Mouse (Mus musculus): ENCODE data around the gene Rarg. TPM values are rescaled to one million over a fixed set of nuclear protein-coding genes. Genes with fewer than 3 reads are reported as not detected.

The Rarg gene
- polyA plus RNA-seq, 1 experiment, result 91.2 TPM

GRCm38 (mm10) chr15:102224992-102225617, 32.2 kb downstream of the Rarg start:
- Histone ChIP-seq H3K4me1 (ENCODE audit: control insufficient read depth, insufficient read depth, low read length) (peaks cover 4% of the 10 kb centered on the region; the same call in 1 of the 2 replicates), H3K4me3 (ENCODE audit: insufficient read depth, low read length) (peak overlapping the region; percentile 34), H3K27ac (ENCODE audit: insufficient read depth, low read length) (no peak overlapping the region)
- TF ChIP-seq POLR2A (IDR thresholded peaks at IDR 0.05; ENCODE audit: low read depth, low read length) (no peak), CTCF (IDR thresholded peaks at IDR 0.05; ENCODE audit: borderline replicate concordance, insufficient read depth, low read length) (no peak)

GRCm38 (mm10) chr15:102224186-102224991, 32.9 kb downstream of the Rarg start:
- TF ChIP-seq CTCF (IDR thresholded peaks at IDR 0.05; ENCODE audit: borderline replicate concordance, insufficient read depth, low read length) (peak; percentile 68), POLR2A (IDR thresholded peaks at IDR 0.05; ENCODE audit: low read depth, low read length) (no peak)
- H3K4me1 ChIP-seq (ENCODE audit: control insufficient read depth, insufficient read depth, low read length), result peaks cover 4% of the 10 kb centered on the region; the same call in 1 of the 2 replicates
- peak overlapping the region; percentile 34 for H3K4me3 ChIP-seq (ENCODE audit: insufficient read depth, low read length)
- H3K27ac ChIP-seq (ENCODE audit: insufficient read depth, low read length), result no peak overlapping the region

GRCm38 (mm10) chr15:102222386-102222785, 34.9 kb downstream of the Rarg start:
- H3K4me3 ChIP-seq (ENCODE audit: insufficient read depth, low read length), result no peak overlapping the region
- no peak overlapping the region for H3K27ac ChIP-seq (ENCODE audit: insufficient read depth, low read length)
- no peak for TF ChIP-seq CTCF (IDR thresholded peaks at IDR 0.05; ENCODE audit: borderline replicate concordance, insufficient read depth, low read length)
- TF ChIP-seq POLR2A (IDR thresholded peaks at IDR 0.05; ENCODE audit: low read depth, low read length), result no peak
- H3K4me1 ChIP-seq (ENCODE audit: control insufficient read depth, insufficient read depth, low read length), result peaks cover 4% of the 10 kb centered on the region; the same call in 1 of the 2 replicates

- Histone ChIP-seq H3K4me1 (ENCODE audit: control insufficient read depth, insufficient read depth, low read length) (no peaks in the 10 kb centered on the region), H3K27ac (ENCODE audit: insufficient read depth, low read length) (no peak overlapping the region), H3K4me3 (ENCODE audit: insufficient read depth, low read length) (no peak overlapping the region)
- TF ChIP-seq CTCF (IDR thresholded peaks at IDR 0.05; ENCODE audit: borderline replicate concordance, insufficient read depth, low read length), result no peak
- no peak for TF ChIP-seq POLR2A (IDR thresholded peaks at IDR 0.05; ENCODE audit: low read depth, low read length)
Measured at GRCm38 (mm10) chr15:102217325-102217724, 40.0 kb downstream of the Rarg start.

- TF ChIP-seq CTCF (IDR thresholded peaks at IDR 0.05; ENCODE audit: borderline replicate concordance, insufficient read depth, low read length) (no peak), POLR2A (IDR thresholded peaks at IDR 0.05; ENCODE audit: low read depth, low read length) (no peak)
- H3K27ac ChIP-seq (ENCODE audit: insufficient read depth, low read length), result no peak overlapping the region
- no peaks in the 10 kb centered on the region for H3K4me1 ChIP-seq (ENCODE audit: control insufficient read depth, insufficient read depth, low read length)
- no peak overlapping the region for H3K4me3 ChIP-seq (ENCODE audit: insufficient read depth, low read length)
Measured at GRCm38 (mm10) chr15:102216459-102217228, 40.7 kb downstream of the Rarg start.

- no peaks in the 10 kb centered on the region for H3K4me1 ChIP-seq (ENCODE audit: control insufficient read depth, insufficient read depth, low read length)
- H3K4me3 ChIP-seq (ENCODE audit: insufficient read depth, low read length), result no peak overlapping the region
- H3K27ac ChIP-seq (ENCODE audit: insufficient read depth, low read length), result no peak overlapping the region
- TF ChIP-seq POLR2A (IDR thresholded peaks at IDR 0.05; ENCODE audit: low read depth, low read length) (no peak), CTCF (IDR thresholded peaks at IDR 0.05; ENCODE audit: borderline replicate concordance, insufficient read depth, low read length) (no peak)
Measured at GRCm38 (mm10) chr15:102215624-102216023, 41.7 kb downstream of the Rarg start.

- Histone ChIP-seq H3K27ac (ENCODE audit: insufficient read depth, low read length) (no peak overlapping the region), H3K4me1 (ENCODE audit: control insufficient read depth, insufficient read depth, low read length) (no peaks in the 10 kb centered on the region), H3K4me3 (ENCODE audit: insufficient read depth, low read length) (no peak overlapping the region)
- no peak for TF ChIP-seq POLR2A (IDR thresholded peaks at IDR 0.05; ENCODE audit: low read depth, low read length)
Measured at GRCm38 (mm10) chr15:102214132-102214531, 43.2 kb downstream of the Rarg start.

- Histone ChIP-seq H3K4me1 (ENCODE audit: control insufficient read depth, insufficient read depth, low read length) (peaks cover 2% of the 10 kb centered on the region; the same call in 1 of the 2 replicates), H3K27ac (ENCODE audit: insufficient read depth, low read length) (no peak overlapping the region), H3K4me3 (ENCODE audit: insufficient read depth, low read length) (no peak overlapping the region)
- no peak for TF ChIP-seq CTCF (IDR thresholded peaks at IDR 0.05; ENCODE audit: borderline replicate concordance, insufficient read depth, low read length)
- TF ChIP-seq POLR2A (IDR thresholded peaks at IDR 0.05; ENCODE audit: low read depth, low read length), result no peak
Measured at GRCm38 (mm10) chr15:102211895-102212294, 45.4 kb downstream of the Rarg start.

- Histone ChIP-seq H3K4me1 (ENCODE audit: control insufficient read depth, insufficient read depth, low read length) (peaks cover 2% of the 10 kb centered on the region; the same call in 1 of the 2 replicates), H3K4me3 (ENCODE audit: insufficient read depth, low read length) (no peak overlapping the region), H3K27ac (ENCODE audit: insufficient read depth, low read length) (no peak overlapping the region)
- TF ChIP-seq POLR2A (IDR thresholded peaks at IDR 0.05; ENCODE audit: low read depth, low read length), result no peak
- TF ChIP-seq CTCF (IDR thresholded peaks at IDR 0.05; ENCODE audit: borderline replicate concordance, insufficient read depth, low read length), result no peak
Measured at GRCm38 (mm10) chr15:102210816-102211215, 46.5 kb downstream of the Rarg start.

All from embryonic fibroblast, embryonic 13.5 days (primary cell).